Mouse (Mus musculus) liver, adult 2 months (tissue): ENCODE results near the gene Pnp. TPM values are rescaled to one million over a fixed set of nuclear protein-coding genes. Genes with fewer than 3 reads are reported as not detected.
"Not testable (repeated sequence)": the region's sequence is repeated elsewhere in the genome, so short reads cannot be mapped to it uniquely, and the experiment has no call there.

Source experiments
- DNase-seq: peaks from one replicate; pipeline ENCODE4 v3.0.0-alpha.2; 2011; ENCODE audit warnings: low read depth, low spot score; ENCODE audit errors: extremely low read depth
- H3K27ac ChIP-seq: fragments of 200-500 bp; replicated peaks from 2 replicates; pipeline ENCODE4 v1.5.1; 2012; ENCODE audit warnings: low read depth, mild to moderate bottlenecking, control low read depth, inconsistent platforms, low read length; ENCODE audit not compliant: insufficient read depth
- H3K27me3 ChIP-seq: fragments of 200-500 bp; 2 replicates; pipeline ENCODE4 v1.6.1; 2012; ENCODE audit warnings: mild to moderate bottlenecking, moderate library complexity, low read length, inconsistent platforms; ENCODE audit not compliant: control insufficient read depth, insufficient read depth
- H3K36me3 ChIP-seq: fragments of 200-500 bp; 2 replicates; pipeline ENCODE4 v1.6.1; 2012; ENCODE audit warnings: low read length, inconsistent platforms; ENCODE audit not compliant: control insufficient read depth, insufficient read depth
- H3K4me1 ChIP-seq: fragments of 200-500 bp; 2 replicates; pipeline ENCODE4 v1.6.1; 2011; ENCODE audit warnings: low read length; ENCODE audit not compliant: control insufficient read depth, insufficient read depth
- H3K4me3 ChIP-seq: fragments of 200-500 bp; 2 replicates; pipeline ENCODE4 v1.5.1; 2011; ENCODE audit warnings: low read depth, mild to moderate bottlenecking, control low read depth, low read length, moderate library complexity; ENCODE audit not compliant: insufficient read depth
- H3K79me2 ChIP-seq: fragments of 200-500 bp; 2 replicates; pipeline ENCODE4 v1.6.1; 2012; ENCODE audit warnings: inconsistent platforms, mild to moderate bottlenecking, low read length, moderate library complexity; ENCODE audit not compliant: control insufficient read depth, insufficient read depth
- H3K9ac ChIP-seq: fragments of 200-500 bp; 2 replicates; pipeline ENCODE4 v1.6.1; 2012; ENCODE audit warnings: low read depth, mild to moderate bottlenecking, control low read depth, inconsistent platforms, low read length
- CTCF ChIP-seq: fragments of 200-500 bp; IDR thresholded peaks from 2 replicates; pipeline ENCODE4 v1.5.1; 2011; ENCODE audit warnings: low read depth, low read length, control low read depth
- POLR2A ChIP-seq: fragments of 200-500 bp; IDR thresholded peaks from 2 replicates; pipeline ENCODE4 v1.6.1; 2011; ENCODE audit warnings: low read length, control low read depth; ENCODE audit not compliant: insufficient read depth; ENCODE audit errors: extremely low read depth
- WGBS: fragments of 180-500 bp; shearing (Covaris S2); methylation state at CpG from one replicate; pipeline ENCODE4 v1.1.7; 2018; 5-methylcytosine and 5-hydroxymethylcytosine counted together
- polyA plus RNA-seq: library from polyadenylated mRNA; depleted of rRNA; stranded (reverse); fragments of >200 nt; gene quantifications from 2 replicates; pipeline ENCODE4 v1.2.3, GENCODE M21; 2012
- total RNA-seq: library from RNA; depleted of rRNA; stranded (reverse); fragments of >200 nt; gene quantifications from 2 replicates; pipeline ENCODE4 v1.2.3, GENCODE M21; 2014

The Pnp gene
- total and polyA plus RNA-seq, 2 experiments, result 83.1 to 111 TPM

GRCm38 (mm10) chr14:50957146-50957545 lies 26.3 kb downstream of the Pnp start:
- H3K27me3 ChIP-seq, H3K9ac ChIP-seq, H3K4me1 ChIP-seq, H3K4me3 ChIP-seq, H3K79me2 ChIP-seq, H3K36me3 ChIP-seq: not testable (repeated sequence)
- WGBS, result 14% methylated on average over 3 of the region's 3 CpGs
- peak overlapping the region; percentile 61 for H3K27ac ChIP-seq
- peak; percentile 71 for DNase-seq

DNA sequence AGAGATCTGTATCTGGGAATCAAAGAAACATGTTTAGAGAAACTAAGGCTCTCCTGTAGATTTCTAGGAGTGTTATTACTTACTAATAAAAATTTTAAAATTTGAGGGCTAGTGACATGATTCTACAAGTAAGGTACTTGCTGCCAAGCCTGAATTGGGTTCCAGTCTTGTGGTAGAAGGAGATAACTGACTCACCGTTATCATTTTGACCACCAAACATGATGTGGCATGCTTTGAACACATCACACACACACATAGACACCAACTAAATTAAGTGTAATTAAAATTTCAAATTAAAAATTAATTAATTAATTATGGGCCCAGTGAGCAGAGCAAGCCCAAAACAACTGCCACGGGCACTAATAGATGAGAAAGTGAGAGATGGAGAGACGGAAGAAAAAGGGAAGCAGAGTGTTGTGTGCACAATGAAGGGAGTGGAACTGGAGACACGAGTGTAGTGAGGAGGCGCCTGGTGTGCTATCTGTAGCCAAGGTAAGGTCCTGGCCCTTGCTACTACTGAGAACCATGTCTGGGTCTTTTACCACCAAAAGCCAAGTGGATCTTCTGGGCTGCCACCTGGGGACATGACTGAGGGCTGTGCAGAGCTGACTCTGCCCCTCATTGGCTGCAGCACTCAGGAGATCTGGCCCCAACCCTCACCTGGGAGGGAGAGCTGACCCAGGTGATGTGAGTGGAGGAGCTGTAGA lies 27.6 kb downstream of the Pnp start:
- not testable (repeated sequence) for H3K27ac ChIP-seq, DNase-seq, H3K79me2 ChIP-seq, H3K4me3 ChIP-seq, H3K36me3 ChIP-seq, H3K9ac ChIP-seq, H3K27me3 ChIP-seq, H3K4me1 ChIP-seq
- 97% methylated on average over 5 of the region's 5 CpGs for WGBS

- no peaks in the 10 kb centered on the region for H3K4me1 ChIP-seq
- no peaks in the 10 kb centered on the region for H3K27me3 ChIP-seq
- H3K27ac ChIP-seq, result no peak overlapping the region
- 85% methylated on average over 5 of the region's 5 CpGs for WGBS
- no peak for DNase-seq
- H3K79me2 ChIP-seq, result no peaks in the 10 kb centered on the region
- H3K4me3 ChIP-seq, result no peak overlapping the region
- TF ChIP-seq POLR2A, result no peak
- TF ChIP-seq CTCF, result no peak
- no peaks in the 10 kb centered on the region for H3K36me3 ChIP-seq
- no peak overlapping the region for H3K9ac ChIP-seq
Observed at GRCm38 (mm10) chr14:50968216-50968980, 37.5 kb downstream of the Pnp start.

GRCm38 (mm10) chr14:50969041-50969440 lies 38.2 kb downstream of the Pnp start:
- H3K27ac ChIP-seq, result no peak overlapping the region
- no peak overlapping the region for H3K4me3 ChIP-seq
- WGBS, result 38% methylated on average over 1 of the region's 1 CpGs
- no peaks in the 10 kb centered on the region for H3K36me3 ChIP-seq
- H3K4me1 ChIP-seq, result no peaks in the 10 kb centered on the region
- TF ChIP-seq POLR2A (no peak), CTCF (no peak)
- no peaks in the 10 kb centered on the region for H3K79me2 ChIP-seq
- H3K9ac ChIP-seq, result no peak overlapping the region
- DNase-seq, result no peak
- H3K27me3 ChIP-seq, result no peaks in the 10 kb centered on the region

- H3K4me3 ChIP-seq, result no peak overlapping the region
- H3K4me1 ChIP-seq, result no peaks in the 10 kb centered on the region
- no peak for DNase-seq
- H3K27me3 ChIP-seq, result no peaks in the 10 kb centered on the region
- no peaks in the 10 kb centered on the region for H3K36me3 ChIP-seq
- no peak overlapping the region for H3K9ac ChIP-seq
- TF ChIP-seq POLR2A (no peak), CTCF (no peak)
- peak overlapping the region; percentile 45 for H3K27ac ChIP-seq
- 58% methylated on average over 12 of the region's 12 CpGs for WGBS
- no peaks in the 10 kb centered on the region for H3K79me2 ChIP-seq
Observed at GRCm38 (mm10) chr14:50969558-50970544, 39.0 kb downstream of the Pnp start.
